Mouse (Mus musculus) bone marrow macrophage, adult 2 months (primary cell): ENCODE data around the gene Gm10337. TPM values are rescaled to one million over a fixed set of nuclear protein-coding genes. Genes with fewer than 3 reads are reported as not detected.

Source experiments
- H3K27ac ChIP-seq: 2 replicates; pipeline ENCODE4 v1.5.1; 2012; ENCODE audit warnings: low read depth, low read length; ENCODE audit not compliant: insufficient read depth
- H3K4me1 ChIP-seq: 2 replicates; pipeline ENCODE4 v1.6.1; 2012; ENCODE audit warnings: low read length; ENCODE audit not compliant: control insufficient read depth, insufficient read depth
- H3K4me3 ChIP-seq: 2 replicates; pipeline ENCODE4 v1.5.1; 2012; ENCODE audit warnings: mild to moderate bottlenecking, low read length, moderate library complexity; ENCODE audit not compliant: insufficient read depth
- CTCF ChIP-seq: IDR thresholded peaks from 2 replicates; pipeline ENCODE4 v1.5.1; 2012; ENCODE audit warnings: low read depth, mild to moderate bottlenecking, low read length, moderate library complexity
- POLR2A ChIP-seq: IDR thresholded peaks from 2 replicates; pipeline ENCODE4 v1.6.1; 2012; ENCODE audit warnings: mild to moderate bottlenecking, low read depth, low read length, borderline replicate concordance
- polyA plus RNA-seq: library from polyadenylated mRNA; stranded (reverse); fragments of >200 nt; gene quantifications from 2 replicates; pipeline ENCODE4 v1.2.4, GENCODE M21; 2012; ENCODE audit not compliant: missing spikeins, insufficient read depth, insufficient read length

Gm10337 gene
- polyA plus RNA-seq, 1 experiment = not detected

- no peak for TF ChIP-seq CTCF
- no peak for TF ChIP-seq POLR2A
Observed at GRCm38 (mm10) chr15:102498322-102498721, 5.2 kb upstream of the Gm10337 start.

GRCm38 (mm10) chr15:102499370-102499769, 4.2 kb upstream of the Gm10337 start:
- Histone ChIP-seq H3K4me3 (no peak overlapping the region), H3K27ac (no peak overlapping the region), H3K4me1 (0 out of 2 replicates have a peak, but pooled peaks cover 5% of the 10 kb centered on the region)
- no peak for TF ChIP-seq CTCF
- TF ChIP-seq POLR2A = no peak

More at GRCm38 (mm10) chr15:102498322-102498721, 5.2 kb upstream of the Gm10337 start:
- Histone ChIP-seq H3K27ac (no peak overlapping the region), H3K4me3 (no peak overlapping the region), H3K4me1 (0 out of 2 replicates have a peak, but pooled peaks cover 5% of the 10 kb centered on the region)

- TF ChIP-seq POLR2A (no peak), CTCF (no peak)
- no peak overlapping the region for H3K27ac ChIP-seq
Observed at GRCm38 (mm10) chr15:102499851-102500250, 3.7 kb upstream of the Gm10337 start.

DNA sequence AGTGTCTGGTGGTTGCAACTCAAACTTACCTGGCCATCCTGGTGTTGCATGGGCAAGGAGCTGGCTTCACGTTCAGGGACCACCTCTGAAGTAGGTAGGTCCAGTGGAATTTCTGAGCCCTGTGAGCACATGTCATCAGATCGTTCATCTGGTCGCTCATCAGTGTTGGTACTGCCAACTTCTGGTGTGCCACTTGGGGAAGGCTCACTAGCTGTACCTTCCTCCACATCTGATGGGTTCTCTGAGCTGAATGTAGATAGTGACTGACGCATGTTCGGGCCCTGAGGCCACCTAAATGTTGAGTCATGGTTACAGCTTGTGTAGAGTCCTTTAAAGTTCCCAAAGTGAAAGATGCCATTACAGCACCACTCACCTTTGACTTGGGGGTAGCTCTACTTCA, 3.0 kb upstream of the Gm10337 start:
- peaks cover 7% of the 10 kb centered on the region for H3K4me1 ChIP-seq
- no peak overlapping the region for H3K27ac ChIP-seq
- H3K4me3 ChIP-seq = no peak overlapping the region
- TF ChIP-seq POLR2A = no peak
- no peak for TF ChIP-seq CTCF

More at GRCm38 (mm10) chr15:102499851-102500250, 3.7 kb upstream of the Gm10337 start:
- H3K4me1 ChIP-seq = 0 out of 2 replicates have a peak, but pooled peaks cover 5% of the 10 kb centered on the region
- H3K4me3 ChIP-seq = no peak overlapping the region

GRCm38 (mm10) chr15:102501084-102501814, 2.3 kb upstream of the Gm10337 start:
- no peak for TF ChIP-seq CTCF
- no peak for TF ChIP-seq POLR2A
- Histone ChIP-seq H3K27ac (no peak overlapping the region), H3K4me1 (peaks cover 14% of the 10 kb centered on the region), H3K4me3 (no peak overlapping the region)

DNA sequence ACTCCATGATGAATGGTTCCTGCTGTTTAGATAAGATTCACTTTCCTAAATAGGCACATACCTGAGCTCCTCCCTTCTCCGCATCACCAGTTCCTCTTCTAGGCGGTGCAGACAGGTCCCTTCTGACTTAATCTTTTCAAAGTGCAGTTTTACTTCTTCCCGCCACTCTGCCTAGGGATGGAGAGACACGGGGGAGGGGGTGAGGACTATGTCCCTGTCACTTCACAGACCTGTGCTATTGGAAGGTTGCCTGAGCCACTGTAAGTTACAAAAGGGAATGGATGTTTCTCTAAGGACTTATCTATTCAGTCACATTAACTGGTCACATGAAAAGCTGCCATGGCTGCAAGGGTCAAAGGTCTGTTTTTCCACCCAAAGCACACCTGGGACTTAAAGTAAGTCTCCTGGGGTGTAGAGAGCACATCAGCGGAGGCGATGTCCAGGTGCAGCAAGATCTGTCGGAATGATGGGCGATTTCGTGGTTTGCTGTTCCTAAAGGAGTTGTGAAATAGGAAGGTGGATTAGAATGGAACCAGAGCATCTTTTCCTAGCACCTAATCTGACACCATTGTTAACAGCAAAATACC, 1.2 kb upstream of the Gm10337 start:
- H3K27ac ChIP-seq = no peak overlapping the region
- peaks cover 21% of the 10 kb centered on the region for H3K4me1 ChIP-seq
- H3K4me3 ChIP-seq = no peak overlapping the region
- TF ChIP-seq POLR2A (no peak), CTCF (no peak)

GRCm38 (mm10) chr15:102503924-102504782, 631 bp downstream of the Gm10337 start:
- TF ChIP-seq CTCF (no peak), POLR2A (no peak)
- Histone ChIP-seq H3K4me1 (peaks cover 30% of the 10 kb centered on the region), H3K4me3 (no peak overlapping the region), H3K27ac (no peak overlapping the region)

DNA sequence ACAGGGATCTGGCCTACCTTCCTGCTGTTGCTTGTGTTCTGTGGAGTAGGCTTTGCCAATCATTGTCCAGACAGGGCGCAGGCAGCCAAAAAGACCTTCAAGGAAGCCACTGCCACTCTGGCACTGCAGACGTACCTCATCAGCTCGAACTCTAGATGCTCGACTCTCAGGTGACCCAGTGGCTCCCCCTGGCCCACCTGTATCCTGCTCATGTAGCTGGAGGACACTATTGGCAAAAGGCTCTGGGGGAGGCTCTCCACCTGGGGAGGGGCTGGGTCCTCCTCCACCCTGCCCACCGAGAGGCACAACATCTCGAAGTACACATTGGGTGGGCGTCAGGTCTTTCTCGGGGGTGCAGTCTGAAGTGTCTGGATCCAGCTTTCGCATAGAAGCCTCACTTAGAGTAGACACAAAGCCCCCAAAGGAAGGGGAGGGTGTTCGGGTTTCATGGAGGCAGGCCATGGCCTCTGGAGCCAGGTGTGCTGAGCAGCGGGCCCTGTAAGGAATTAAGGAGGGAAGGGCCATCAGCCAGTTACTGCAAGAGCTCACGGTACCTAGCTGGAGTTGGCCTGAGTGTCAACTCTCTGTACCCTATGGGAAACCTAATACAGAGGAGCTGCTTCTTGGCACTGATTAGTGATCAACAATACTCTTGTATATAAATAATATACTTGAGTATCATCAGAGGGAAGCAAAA, 1.7 kb downstream of the Gm10337 start:
- Histone ChIP-seq H3K4me3 (no peak overlapping the region), H3K4me1 (peaks cover 31% of the 10 kb centered on the region), H3K27ac (no peak overlapping the region)
- TF ChIP-seq POLR2A (no peak), CTCF (no peak)

DNA sequence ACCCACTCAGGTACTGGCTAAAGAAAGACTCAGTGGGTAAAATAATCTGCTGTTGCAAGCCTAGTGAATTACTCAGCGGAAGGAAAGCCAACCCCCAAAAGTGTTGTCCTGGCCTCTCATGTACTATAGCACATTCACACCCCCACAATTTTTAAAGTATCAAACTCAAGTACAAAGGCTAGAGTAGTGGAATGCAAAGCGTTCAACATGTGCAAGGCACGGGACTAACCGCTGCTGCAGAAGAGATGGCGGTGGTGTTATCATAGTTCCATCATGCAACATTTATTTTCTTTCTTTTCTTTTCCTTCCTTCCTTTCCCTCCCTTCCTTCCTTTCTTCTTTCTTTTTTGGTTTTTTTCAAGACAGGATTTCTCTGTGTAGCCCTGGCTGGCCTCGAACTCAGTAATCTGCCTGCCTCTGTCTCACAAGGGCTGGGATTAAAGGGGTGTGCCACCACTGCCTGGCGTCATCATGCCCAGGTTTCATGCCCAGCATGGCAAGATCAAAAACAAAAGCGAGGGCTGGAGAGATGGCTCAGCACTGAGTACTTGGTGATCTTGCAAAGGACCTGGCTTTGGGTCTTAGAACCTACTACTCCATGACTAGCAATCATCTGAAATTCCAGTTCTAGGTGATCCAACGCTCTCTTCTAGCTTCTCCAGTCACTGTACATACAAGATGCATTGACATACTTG, 2.4 kb downstream of the Gm10337 start:
- no peak for TF ChIP-seq CTCF
- TF ChIP-seq POLR2A = no peak
- H3K4me1 ChIP-seq = peaks cover 33% of the 10 kb centered on the region
- H3K27ac ChIP-seq = peak overlapping the region; percentile 32
- no peak overlapping the region for H3K4me3 ChIP-seq
